Mouse (Mus musculus) liver, embryonic 18 days (tissue): ENCODE results near the gene Evpl. TPM values are rescaled to one million over a fixed set of nuclear protein-coding genes. Genes with fewer than 3 reads are reported as not detected.

ENCODE experiments used
- polyA plus RNA-seq: library from polyadenylated mRNA; depleted of rRNA; stranded (reverse); fragments of >200 nt; gene quantifications from 2 replicates; pipeline ENCODE4 v1.2.3, GENCODE M21; 2012; rRNA removed

Gene Evpl
- polyA plus RNA-seq, result 0.10 and 0.11 TPM in 2 replicates

GRCm38 (mm10) chr11:116237742-116238395, at the start of gene Evpl:
Gene Evpl (minus strand): TSS chr11:116238077.

GRCm38 (mm10) chr11:116280751-116281663, 43.1 kb upstream of the Evpl start, which contains the start of gene Galr2:
Gene Galr2 (plus strand): TSS chr11:116280939.

DNA sequence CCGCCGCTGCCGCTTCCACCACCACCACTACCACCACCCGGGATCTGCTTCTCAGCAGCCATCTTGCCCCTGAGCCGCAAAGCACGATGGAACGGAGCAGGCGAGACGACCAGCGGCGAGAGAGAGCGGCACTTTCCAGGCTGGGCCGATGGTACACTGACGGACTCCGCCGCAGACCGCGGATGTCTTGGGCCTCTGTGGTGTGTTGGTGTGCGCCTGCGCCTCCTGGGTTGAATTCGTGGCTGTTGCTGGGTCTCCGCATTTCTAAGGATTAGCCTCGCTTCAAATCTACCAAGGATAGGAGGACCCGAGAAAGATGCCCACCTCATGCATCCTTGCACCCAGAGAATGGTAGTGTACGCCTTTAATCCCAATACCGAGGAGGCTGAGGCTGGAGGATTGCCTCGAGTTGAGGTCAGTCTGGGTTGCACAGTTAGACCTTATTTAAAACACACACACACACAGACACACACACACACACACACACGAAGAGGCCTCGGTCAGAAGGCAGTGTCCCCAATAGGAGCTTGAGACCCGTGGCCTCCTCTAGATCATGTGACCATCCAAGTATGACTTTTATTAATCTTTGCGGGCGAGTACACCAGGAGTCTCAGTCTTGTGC, 36.3 kb upstream of the Evpl start, which contains the start of gene Srp68:
Gene Srp68 (minus strand): TSS at position 173 of the 622 bp plus-strand sequence.

DNA sequence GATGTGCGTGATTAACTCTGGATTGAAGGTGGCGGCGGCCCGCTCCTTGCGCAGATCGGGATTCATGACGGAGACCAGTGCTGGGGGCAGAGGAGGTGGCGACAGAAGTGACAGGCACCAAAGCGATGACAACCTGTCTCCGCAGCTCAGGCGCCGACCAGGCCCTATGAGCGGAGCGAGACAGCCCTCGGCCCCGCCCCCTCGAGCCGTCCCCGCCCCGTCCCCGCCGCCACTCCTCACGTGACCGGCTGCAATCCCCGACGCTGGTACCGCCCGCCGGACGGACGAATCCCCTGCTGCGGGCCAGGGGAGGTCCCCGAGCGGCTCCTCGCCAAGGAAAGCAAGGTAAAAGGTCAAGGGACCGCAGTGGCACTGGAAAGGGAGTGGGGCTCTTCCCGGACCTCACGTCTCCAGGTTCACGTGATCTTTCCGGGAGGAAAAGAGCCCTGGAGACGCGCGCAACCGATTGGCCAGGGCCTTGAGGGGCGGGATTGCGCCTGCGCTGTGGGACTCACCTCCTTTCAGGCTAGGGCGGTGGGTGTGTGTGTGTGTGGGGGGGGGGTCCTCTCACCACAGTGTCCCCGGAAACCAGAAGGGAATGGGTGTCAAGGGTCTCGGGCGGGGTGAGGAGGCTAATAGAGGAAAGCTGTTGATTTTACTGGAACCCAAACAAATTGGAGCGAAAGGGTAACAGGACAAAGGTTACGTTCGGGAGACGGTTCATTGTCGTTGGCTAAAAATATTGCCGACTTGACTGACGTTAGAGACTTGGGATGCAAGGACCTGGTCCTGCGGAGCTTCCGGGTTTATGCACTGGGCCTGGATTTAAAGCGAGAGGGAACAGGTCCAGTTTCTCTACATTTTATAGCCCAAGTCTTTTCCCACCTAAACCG, 39.0 kb downstream of the Evpl start, which contains the start of the genes Ten1 and Acox1:
Gene Ten1 (plus strand): TSS at position 217 of the 893 bp plus-strand sequence.
Gene Acox1 (minus strand): TSS at position 407 of the 893 bp plus-strand sequence.

Other genes starting within 250 kb of the Evpl start
- 104 TPM in 2 replicates for gene Galk1, start 225.4 kb downstream of the Evpl start, polyA plus RNA-seq
- gene H3f3b, start 210.1 kb downstream of the Evpl start, polyA plus RNA-seq, result 210 and 217 TPM in 2 replicates
- 9.9 and 13.0 TPM in 2 replicates for gene Unk, start 207.8 kb downstream of the Evpl start, polyA plus RNA-seq
- 9.5 and 10.8 TPM in 2 replicates for gene Unc13d, start 160.1 kb downstream of the Evpl start, polyA plus RNA-seq
- gene Wbp2, start 151.1 kb downstream of the Evpl start, polyA plus RNA-seq, result 48.7 and 52.4 TPM in 2 replicates
- gene Trim47, start 110.9 kb downstream of the Evpl start, polyA plus RNA-seq, result 8.2 and 8.4 TPM in 2 replicates
- gene Trim65, start 106.9 kb downstream of the Evpl start, polyA plus RNA-seq, result 2.0 and 2.3 TPM in 2 replicates
- 18.9 and 19.5 TPM in 2 replicates for gene Mrpl38, start 99.2 kb downstream of the Evpl start, polyA plus RNA-seq
- 6.7 and 6.8 TPM in 2 replicates for gene Fbf1, start 69.9 kb downstream of the Evpl start, polyA plus RNA-seq
- gene Ten1, start 39.2 kb downstream of the Evpl start, polyA plus RNA-seq, result 24.2 and 29.9 TPM in 2 replicates
- 262 and 366 TPM in 2 replicates for gene Acox1, start 39.0 kb downstream of the Evpl start, polyA plus RNA-seq
- gene Srp68, start 36.1 kb upstream of the Evpl start, polyA plus RNA-seq, result 34.8 and 39.9 TPM in 2 replicates
- 0.01 TPM in 1 of 2 replicates, not detected in the other for gene Galr2, start 42.9 kb upstream of the Evpl start, polyA plus RNA-seq
- gene Exoc7, start 69.2 kb upstream of the Evpl start, polyA plus RNA-seq, result 10.2 and 12.0 TPM in 2 replicates
- gene Foxj1, start 97.3 kb upstream of the Evpl start, polyA plus RNA-seq, result 0.22 TPM in 2 replicates
- 1.1 and 1.5 TPM in 2 replicates for gene Rnf157, start 175.0 kb upstream of the Evpl start, polyA plus RNA-seq
- 55.8 and 59.4 TPM in 2 replicates for gene Ubald2, start 196.0 kb upstream of the Evpl start, polyA plus RNA-seq
- gene Qrich2, start 228.2 kb upstream of the Evpl start, polyA plus RNA-seq, result 0.01 TPM in 1 of 2 replicates, not detected in the other